Mouse (Mus musculus) lung, postnatal 0 days (tissue): ENCODE measurements around the gene Cldn3. TPM values are rescaled to one million over a fixed set of nuclear protein-coding genes. Genes with fewer than 3 reads are reported as not detected.
A peak's percentile ranks its signal among the peaks of the same experiment; 100 is the strongest.
"Not testable (repeated sequence)": the region's sequence is repeated elsewhere in the genome, so short reads cannot be mapped to it uniquely, and the experiment has no call there.

Experiments used
- ATAC-seq: fragments of 200-750 bp; cut with Nextera tagmentation; 2 replicates; pipeline ENCODE4 v1.8.0; 2017; ENCODE audit warnings: moderate library complexity
- DNase-seq: peaks from one replicate; pipeline ENCODE4 v3.0.0-alpha.2; 2016; ENCODE audit warnings: low spot score
- H3K27ac ChIP-seq: fragments of 300-500 bp; sonication (generic); 2 replicates; pipeline ENCODE4 v1.5.1; 2014; ENCODE audit warnings: antibody characterized with exemption, mild to moderate bottlenecking, low read length, mixed read lengths
- H3K27me3 ChIP-seq: fragments of 300-500 bp; sonication (generic); replicated peaks from 2 replicates; pipeline ENCODE4 v1.6.1; 2014; ENCODE audit warnings: low read length, mixed read lengths; ENCODE audit not compliant: insufficient read depth
- H3K36me3 ChIP-seq: fragments of 300-500 bp; sonication (generic); 2 replicates; pipeline ENCODE4 v1.6.1; 2014; ENCODE audit warnings: low read length, mixed read lengths; ENCODE audit not compliant: insufficient read depth
- H3K4me1 ChIP-seq: fragments of 300-500 bp; sonication (generic); 2 replicates; pipeline ENCODE4 v1.6.1; 2014; ENCODE audit warnings: antibody characterized with exemption, low read depth, low read length, mixed read lengths; ENCODE audit not compliant: insufficient read depth
- H3K4me2 ChIP-seq: fragments of 300-500 bp; sonication (generic); replicated peaks from 2 replicates; pipeline ENCODE4 v1.6.1; 2014; ENCODE audit warnings: low read depth, mild to moderate bottlenecking, low read length, moderate library complexity, mixed read lengths
- H3K4me3 ChIP-seq: fragments of 300-500 bp; sonication (generic); 2 replicates; pipeline ENCODE4 v1.5.1; 2014; ENCODE audit warnings: low read depth, low read length
- H3K9ac ChIP-seq: fragments of 300-500 bp; sonication (generic); replicated peaks from 2 replicates; pipeline ENCODE4 v1.6.1; 2014; ENCODE audit warnings: low read depth, mild to moderate bottlenecking
- H3K9me3 ChIP-seq: fragments of 300-500 bp; sonication (generic); 2 replicates; pipeline ENCODE4 v1.6.1; 2016; ENCODE audit warnings: low read length, mixed read lengths
- CTCF ChIP-seq: IDR thresholded peaks from 2 replicates; pipeline ENCODE4 v1.5.1; 2016; ENCODE audit warnings: antibody characterized with exemption, mild to moderate bottlenecking
- EP300 ChIP-seq: IDR thresholded peaks from 2 replicates; pipeline ENCODE4 v1.6.1; 2016; ENCODE audit warnings: antibody characterized with exemption, mild to moderate bottlenecking, control low read depth
- WGBS: fragments of 180-500 bp; shearing (Covaris S2); extraction: QIAGEN DNeasy Blood & Tissue Kit; methylation state at CpG from one replicate; pipeline ENCODE4 v1.1.7; 2014; 5-methylcytosine and 5-hydroxymethylcytosine counted together
- polyA plus RNA-seq: library from polyadenylated mRNA; unstranded; fragments of >200 nt; fragmentation: Nextera tagmentation; extraction: Ambion mirVana; gene quantifications from 2 replicates; pipeline ENCODE4 v1.2.1, GENCODE M21; 2015

The Cldn3 gene
- polyA plus RNA-seq, 1 experiment from 2014 or later = 583 TPM

DNA sequence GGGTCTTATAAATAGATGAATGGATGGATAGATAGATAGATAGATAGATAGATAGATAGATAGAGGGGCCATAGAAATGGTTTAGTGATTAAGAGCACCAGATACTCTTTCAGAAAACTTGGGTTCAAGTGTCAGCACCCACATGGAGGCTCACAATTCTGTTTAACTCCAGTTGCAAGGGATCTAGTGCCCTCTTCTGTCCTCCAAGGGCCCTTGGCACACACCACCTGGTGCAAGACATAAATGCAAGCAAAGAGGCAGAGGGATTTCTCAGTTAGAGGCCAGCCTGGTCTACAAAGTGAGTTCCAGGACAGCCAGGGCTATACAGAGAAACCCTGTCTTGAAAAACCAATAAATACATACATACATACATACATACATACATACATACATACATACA, 21.4 kb upstream of the Cldn3 start:
- not testable (repeated sequence) for H3K36me3 ChIP-seq, H3K9ac ChIP-seq, H3K4me2 ChIP-seq, H3K4me1 ChIP-seq, H3K9me3 ChIP-seq, H3K4me3 ChIP-seq, H3K27ac ChIP-seq, H3K27me3 ChIP-seq, ATAC-seq
- peak; percentile 11 for DNase-seq
- TF ChIP-seq CTCF = peak; percentile 27; the same call in 1 of the 2 replicates

DNA sequence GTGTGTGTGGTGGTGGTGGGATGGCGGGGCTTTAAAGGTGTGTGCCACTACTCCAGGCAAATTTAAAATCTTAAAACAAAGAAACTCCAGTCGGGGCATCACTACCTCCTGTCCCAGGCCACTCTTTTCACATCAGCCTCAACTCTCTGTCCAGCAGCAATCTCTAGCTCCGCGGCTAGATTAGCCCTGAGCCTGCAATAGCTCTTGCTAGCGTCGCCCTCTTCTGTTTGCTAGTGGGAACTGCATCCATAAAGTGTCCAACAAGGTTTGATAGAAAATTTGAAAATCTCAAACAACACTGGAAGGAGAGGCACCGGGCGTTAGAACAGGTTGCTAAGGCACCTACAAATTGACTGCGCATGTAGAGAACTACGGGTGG, 20.6 kb upstream of the Cldn3 start:
- Histone ChIP-seq H3K36me3 (no peaks in the 10 kb centered on the region), H3K9me3 (no peaks in the 10 kb centered on the region), H3K9ac (no peak overlapping the region), H3K27ac (peak overlapping the region; percentile 75), H3K4me3 (0 out of 2 replicates have a peak overlapping the region, but pooled peaks have one; percentile 15), H3K27me3 (no peaks in the 10 kb centered on the region), H3K4me1 (no peaks in the 10 kb centered on the region), H3K4me2 (peak overlapping the region; percentile 48)
- DNase-seq (peak; percentile 89), ATAC-seq (peak; percentile 44)
- WGBS = 6% methylated on average over 10 of the region's 10 CpGs
- TF ChIP-seq CTCF (peak; percentile 92), EP300 (peak; percentile 29; the same call in 1 of the 2 replicates)

DNA sequence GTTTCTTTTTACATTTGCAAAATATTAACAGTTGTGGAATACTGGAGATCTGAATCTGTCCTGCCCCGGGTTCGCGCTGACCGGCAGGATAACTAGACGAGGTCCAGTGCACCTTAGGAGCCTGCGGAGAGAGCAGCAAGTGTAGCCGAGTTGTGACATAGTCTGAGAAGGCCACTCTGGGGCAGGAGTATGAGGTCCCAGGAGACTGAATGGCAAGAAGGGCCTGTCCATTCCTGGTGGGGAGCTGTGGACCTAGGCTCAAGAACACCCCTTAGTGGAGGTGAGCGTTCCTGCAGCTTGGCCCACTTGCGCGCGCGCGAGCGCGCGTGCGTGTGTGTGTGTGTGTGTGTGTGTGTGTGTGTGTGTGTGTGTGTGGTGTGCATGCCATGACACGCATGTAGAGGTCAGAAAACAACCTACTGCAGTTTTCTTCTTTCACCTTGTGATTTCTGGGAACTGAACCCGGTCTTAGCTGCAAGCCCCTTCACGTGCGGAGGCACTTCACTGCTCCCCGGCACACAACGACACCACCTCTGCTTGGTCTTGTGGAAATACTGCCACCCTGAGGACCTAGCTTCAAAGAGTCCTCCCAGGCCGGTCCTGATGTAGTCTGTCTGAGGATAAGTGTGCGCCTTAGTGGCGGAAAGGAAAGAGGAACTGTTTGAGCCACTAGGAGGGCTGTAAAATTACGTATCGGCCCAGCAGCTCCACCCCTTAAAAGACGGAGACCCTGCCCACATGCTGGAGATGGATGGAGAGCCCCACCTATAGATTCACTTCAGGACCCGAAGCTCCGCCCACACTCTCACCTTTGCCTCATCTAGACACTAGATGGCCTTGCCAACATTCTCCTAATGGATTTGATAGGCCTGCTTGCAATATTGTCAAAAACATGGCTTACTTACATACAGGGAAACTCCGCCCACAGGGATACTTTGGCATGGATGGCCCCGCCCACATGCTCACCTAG, 19.9 kb upstream of the Cldn3 start:
- ATAC-seq = peak; percentile 85
- DNase-seq = peak; percentile 96
- 6% methylated on average over 24 of the region's 33 CpGs for WGBS
- Histone ChIP-seq H3K4me3 (peak overlapping the region; percentile 15; the same call in 1 of the 2 replicates), H3K36me3 (no peaks in the 10 kb centered on the region), H3K9me3 (no peaks in the 10 kb centered on the region), H3K9ac (no peak overlapping the region), H3K4me2 (peak overlapping the region; percentile 48), H3K4me1 (no peaks in the 10 kb centered on the region), H3K27ac (peak overlapping the region; percentile 75), H3K27me3 (no peaks in the 10 kb centered on the region)
- TF ChIP-seq CTCF (peak; percentile 50), EP300 (peak; percentile 49; the same call in 1 of the 2 replicates)

DNA sequence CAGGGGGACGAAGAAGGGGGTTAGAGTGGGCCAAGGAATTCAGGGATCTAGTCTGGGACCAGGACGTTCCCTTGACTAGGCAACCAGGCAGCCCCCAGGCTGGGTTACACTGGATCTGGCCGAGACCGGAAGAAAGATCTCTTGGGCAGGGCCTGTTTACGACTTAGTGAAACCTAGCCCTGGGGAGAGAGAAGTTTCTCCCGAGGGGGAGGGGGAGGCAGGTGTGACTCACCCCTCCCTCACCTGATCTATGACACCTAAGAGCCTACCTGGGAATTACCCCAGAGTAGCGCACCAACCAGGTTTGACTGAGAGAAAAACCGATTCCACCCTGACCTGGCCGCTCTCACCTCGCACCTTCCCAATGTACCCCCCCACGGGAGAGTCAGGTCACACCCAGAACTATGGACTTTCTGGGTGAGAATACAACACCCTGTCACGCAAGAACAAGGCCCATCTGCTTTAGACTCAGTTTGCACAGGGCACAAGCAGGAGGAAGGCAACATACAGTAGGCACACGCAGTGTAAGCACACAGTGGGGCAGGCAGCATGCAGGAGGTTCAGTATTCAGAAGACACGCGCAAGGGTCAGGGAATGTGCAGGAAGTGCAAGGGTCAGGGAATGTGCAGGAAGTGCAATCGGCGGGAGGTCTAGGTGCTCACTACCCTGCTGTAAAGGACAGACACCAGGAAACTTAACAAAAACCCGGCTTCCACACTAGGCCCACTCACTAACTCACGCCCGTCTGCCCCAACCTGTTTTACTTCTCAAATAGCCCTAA, 18.7 kb upstream of the Cldn3 start:
- no peaks in the 10 kb centered on the region for H3K36me3 ChIP-seq
- H3K9ac ChIP-seq = no peak overlapping the region
- no peak overlapping the region for H3K4me2 ChIP-seq
- peak; percentile 8; the same call in 1 of the 2 replicates for ATAC-seq
- 49% methylated on average over 20 of the region's 20 CpGs for WGBS
- H3K27me3 ChIP-seq = no peaks in the 10 kb centered on the region
- TF ChIP-seq EP300 = no peak
- TF ChIP-seq CTCF = no peak
- no peaks in the 10 kb centered on the region for H3K4me1 ChIP-seq
- H3K9me3 ChIP-seq = no peaks in the 10 kb centered on the region
- peak overlapping the region; percentile 74 for H3K27ac ChIP-seq
- H3K4me3 ChIP-seq = no peak overlapping the region
- no peak for DNase-seq

DNA sequence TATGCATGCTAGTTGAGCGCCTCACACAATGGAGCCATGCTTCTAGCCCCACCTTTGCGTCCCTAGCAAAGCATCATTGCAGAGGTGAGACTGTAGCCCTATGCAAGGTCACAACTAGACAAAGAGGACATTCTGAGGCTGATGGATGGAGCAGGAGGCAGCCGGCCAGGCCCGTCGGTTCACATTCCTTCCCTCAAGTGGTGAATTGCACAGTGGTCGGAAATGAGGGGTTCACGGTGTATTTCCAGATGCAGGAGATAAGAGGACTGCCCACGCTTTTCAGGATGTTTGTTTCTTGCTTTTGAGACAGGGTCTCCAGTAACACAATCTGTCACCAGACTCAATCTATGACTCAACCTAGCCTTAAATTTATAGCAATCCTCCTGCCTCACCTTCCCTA, 15.3 kb upstream of the Cldn3 start:
- Histone ChIP-seq H3K27ac (no peak overlapping the region), H3K4me2 (no peak overlapping the region), H3K9ac (no peak overlapping the region), H3K4me1 (peaks cover 3% of the 10 kb centered on the region; the same call in 1 of the 2 replicates), H3K27me3 (no peaks in the 10 kb centered on the region), H3K9me3 (no peaks in the 10 kb centered on the region), H3K36me3 (no peaks in the 10 kb centered on the region), H3K4me3 (no peak overlapping the region)
- peak; percentile 73 for TF ChIP-seq EP300
- no peak for TF ChIP-seq CTCF
- 38% methylated on average over 8 of the region's 8 CpGs for WGBS
- no peak for ATAC-seq
- peak; percentile 67 for DNase-seq

DNA sequence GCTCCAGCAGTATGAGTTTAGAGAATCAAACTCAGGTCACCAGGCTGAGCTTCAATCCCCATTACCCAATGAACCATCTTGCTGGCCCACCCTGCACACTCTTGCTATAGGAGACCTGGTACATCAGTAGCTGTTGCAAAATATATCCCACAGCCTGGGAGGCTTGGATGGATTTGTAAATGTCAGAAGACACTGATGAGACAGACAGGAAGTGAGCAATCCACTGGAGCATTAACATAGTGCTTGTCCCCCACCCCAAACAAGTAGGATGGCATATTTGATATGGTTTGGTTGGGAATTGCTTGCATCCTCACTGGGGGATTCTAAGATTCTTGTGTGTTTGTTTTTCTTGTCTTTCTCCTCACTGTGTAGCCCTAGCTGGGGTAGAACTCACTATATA, 12.9 kb upstream of the Cldn3 start:
- Histone ChIP-seq H3K4me3 (no peak overlapping the region), H3K27me3 (no peaks in the 10 kb centered on the region), H3K4me2 (no peak overlapping the region), H3K36me3 (no peaks in the 10 kb centered on the region), H3K27ac (peak overlapping the region; percentile 68), H3K9ac (no peak overlapping the region), H3K4me1 (peaks cover 3% of the 10 kb centered on the region; the same call in 1 of the 2 replicates), H3K9me3 (no peaks in the 10 kb centered on the region)
- no peak for ATAC-seq
- TF ChIP-seq EP300 (no peak), CTCF (no peak)
- no peak for DNase-seq
